Mouse (Mus musculus) midbrain, embryonic 11.5 days (tissue): ENCODE data around the gene Fam13c. TPM values are rescaled to one million over a fixed set of nuclear protein-coding genes. Genes with fewer than 3 reads are reported as not detected.
"Not testable (repeated sequence)": the region's sequence is repeated elsewhere in the genome, so short reads cannot be mapped to it uniquely, and the experiment has no call there.

Experiments
- ATAC-seq: fragments of 200-750 bp; cut with Nextera tagmentation; 2 replicates; pipeline ENCODE4 v1.8.0; 2017; ENCODE audit warnings: moderate TSS enrichment, moderate library complexity; ENCODE audit not compliant: low FRiP score
- DNase-seq: peaks from one replicate; pipeline ENCODE4 v3.0.0; 2015; ENCODE audit warnings: low spot score; ENCODE audit errors: missing footprints
- H3K27ac ChIP-seq: fragments of 300-500 bp; sonication (generic); 2 replicates; pipeline ENCODE4 v1.5.1; 2014; ENCODE audit warnings: low read depth, low read length
- H3K27me3 ChIP-seq: fragments of 300-500 bp; sonication (generic); 2 replicates; pipeline ENCODE4 v1.6.1; 2014; ENCODE audit warnings: mild to moderate bottlenecking, low read length, moderate library complexity, mixed read lengths; ENCODE audit not compliant: control insufficient read depth, insufficient read depth
- H3K36me3 ChIP-seq: fragments of 300-500 bp; sonication (generic); 2 replicates; pipeline ENCODE4 v1.6.1; 2014; ENCODE audit warnings: mild to moderate bottlenecking, low read length, moderate library complexity, mixed read lengths; ENCODE audit not compliant: control insufficient read depth, insufficient read depth
- H3K4me1 ChIP-seq: fragments of 300-500 bp; sonication (generic); 2 replicates; pipeline ENCODE4 v1.6.1; 2014; ENCODE audit warnings: low read length; ENCODE audit not compliant: control insufficient read depth, insufficient read depth
- H3K4me2 ChIP-seq: fragments of 300-500 bp; sonication (generic); 2 replicates; pipeline ENCODE4 v1.6.1; 2014; ENCODE audit warnings: mild to moderate bottlenecking, moderate library complexity
- H3K4me3 ChIP-seq: fragments of 300-500 bp; sonication (generic); 2 replicates; pipeline ENCODE4 v1.5.1; 2014; ENCODE audit warnings: low read depth, low read length
- H3K9ac ChIP-seq: fragments of 300-500 bp; sonication (generic); 2 replicates; pipeline ENCODE4 v1.6.1; 2014; ENCODE audit warnings: low read length
- H3K9me3 ChIP-seq: fragments of 300-500 bp; sonication (generic); 2 replicates; pipeline ENCODE4 v1.6.1; 2016; ENCODE audit warnings: low read length; ENCODE audit not compliant: control insufficient read depth
- WGBS: fragments of 180-500 bp; shearing (Covaris S2); extraction: QIAGEN DNeasy Blood & Tissue Kit; methylation state at CpG from one replicate; pipeline ENCODE4 v1.1.7; 2014; 5-methylcytosine and 5-hydroxymethylcytosine counted together
- polyA plus RNA-seq: library from polyadenylated mRNA; unstranded; fragments of >200 nt; fragmentation: Nextera tagmentation; extraction: Ambion mirVana; gene quantifications from 2 replicates; pipeline ENCODE4 v1.2.1, GENCODE M21; 2014

Gene Fam13c
- polyA plus RNA-seq, 1 experiment from 2014 or later: 18.6 TPM

DNA sequence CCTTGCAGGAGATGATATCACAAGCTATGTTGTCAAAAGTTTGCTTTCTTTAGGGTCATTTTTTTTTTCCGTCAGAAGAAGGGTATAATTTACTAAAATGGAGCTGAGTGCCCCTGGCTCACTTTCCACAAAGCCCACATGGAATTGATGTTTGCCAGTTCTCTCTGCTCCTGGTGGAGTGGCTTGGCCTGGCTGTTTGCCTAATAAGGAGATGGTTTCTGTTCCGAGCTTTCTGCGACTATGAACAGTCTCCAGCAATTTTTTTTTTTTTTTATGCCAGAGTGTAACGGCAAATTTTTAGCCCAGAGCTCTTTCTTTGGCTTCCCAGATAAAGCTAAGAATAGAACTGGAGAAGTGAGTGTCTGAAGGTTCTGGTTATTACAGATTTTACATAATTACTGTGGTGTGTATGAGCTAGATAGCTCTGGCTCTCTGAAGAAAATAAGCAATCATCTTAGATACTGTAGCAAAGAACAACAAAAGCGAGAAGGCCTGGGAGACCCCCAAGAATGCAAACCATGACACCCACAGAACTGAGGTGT lies 12.1 kb upstream of the Fam13c start:
- Histone ChIP-seq H3K9me3 (no peaks in the 10 kb centered on the region), H3K9ac (no peak overlapping the region), H3K27me3 (no peaks in the 10 kb centered on the region), H3K36me3 (no peaks in the 10 kb centered on the region), H3K27ac (no peak overlapping the region), H3K4me1 (no peaks in the 10 kb centered on the region), H3K4me3 (no peak overlapping the region), H3K4me2 (no peak overlapping the region)
- ATAC-seq: no peak
- DNase-seq: no peak
- WGBS: 84% methylated on average over 5 of the region's 5 CpGs

DNA sequence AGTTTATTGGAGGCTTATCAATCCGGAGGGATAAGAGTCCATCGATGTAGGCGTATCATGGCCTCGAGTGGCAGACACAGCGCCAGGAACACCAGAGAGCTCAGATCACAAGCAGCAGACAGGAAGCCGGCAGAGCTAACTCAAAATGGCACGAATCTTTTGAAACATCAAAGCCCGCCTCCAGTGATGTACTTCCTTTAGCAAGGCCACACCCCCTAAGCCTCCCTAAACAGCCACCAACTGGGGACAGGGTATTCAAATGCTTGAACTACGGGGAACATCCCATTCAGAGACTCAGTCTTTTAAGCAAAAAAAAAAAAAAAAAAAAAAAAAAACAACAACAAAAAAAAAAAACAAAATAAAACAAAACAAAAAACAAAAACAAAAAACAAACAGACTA lies 10.9 kb upstream of the Fam13c start:
- H3K4me2 ChIP-seq: no peak overlapping the region
- H3K9ac ChIP-seq: no peak overlapping the region
- no peak overlapping the region for H3K4me3 ChIP-seq
- H3K36me3 ChIP-seq: no peaks in the 10 kb centered on the region
- 94% methylated on average over 9 of the region's 9 CpGs for WGBS
- H3K4me1 ChIP-seq: no peaks in the 10 kb centered on the region
- no peaks in the 10 kb centered on the region for H3K27me3 ChIP-seq
- no peak overlapping the region for H3K27ac ChIP-seq
- no peak for ATAC-seq
- peak; percentile 37 for DNase-seq
- H3K9me3 ChIP-seq: no peaks in the 10 kb centered on the region

DNA sequence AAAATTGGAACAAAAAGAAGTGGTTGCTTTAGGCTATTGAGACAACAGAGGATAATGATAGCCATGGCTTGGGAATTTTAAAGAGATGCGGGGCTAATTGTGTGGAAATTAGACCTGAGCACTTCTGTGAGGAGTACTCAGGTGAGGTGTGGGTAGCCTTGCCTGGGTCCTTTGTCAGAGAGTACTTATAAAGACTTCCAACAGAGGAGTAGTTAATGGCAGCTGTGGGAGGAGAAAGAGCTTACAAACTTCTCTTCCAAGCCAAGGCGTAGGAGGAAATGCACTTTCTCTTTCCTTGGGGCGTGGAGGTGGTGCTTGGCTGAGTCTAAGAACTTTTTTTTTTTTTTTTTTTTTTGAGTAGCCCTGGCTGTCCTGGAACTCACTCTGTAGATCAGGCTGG lies 6.9 kb upstream of the Fam13c start:
- H3K27ac ChIP-seq: no peak overlapping the region
- no peak overlapping the region for H3K9ac ChIP-seq
- no peaks in the 10 kb centered on the region for H3K27me3 ChIP-seq
- no peak for DNase-seq
- 94% methylated on average over 3 of the region's 3 CpGs for WGBS
- no peaks in the 10 kb centered on the region for H3K4me1 ChIP-seq
- H3K36me3 ChIP-seq: no peaks in the 10 kb centered on the region
- no peaks in the 10 kb centered on the region for H3K9me3 ChIP-seq
- H3K4me3 ChIP-seq: no peak overlapping the region
- no peak overlapping the region for H3K4me2 ChIP-seq
- no peak for ATAC-seq

GRCm38 (mm10) chr10:70433736-70434135 lies 6.5 kb upstream of the Fam13c start:
- not testable (repeated sequence) for H3K9me3 ChIP-seq, H3K27ac ChIP-seq, H3K4me1 ChIP-seq, H3K4me3 ChIP-seq, H3K4me2 ChIP-seq, H3K9ac ChIP-seq, ATAC-seq, H3K36me3 ChIP-seq, DNase-seq, H3K27me3 ChIP-seq
- 84% methylated on average over 4 of the region's 5 CpGs for WGBS

GRCm38 (mm10) chr10:70436656-70437055 lies 3.6 kb upstream of the Fam13c start:
- no peak overlapping the region for H3K9ac ChIP-seq
- ATAC-seq (no peak), DNase-seq (no peak)
- no peak overlapping the region for H3K4me3 ChIP-seq
- H3K36me3 ChIP-seq: no peaks in the 10 kb centered on the region
- 86% methylated on average over 4 of the region's 4 CpGs for WGBS
- H3K27me3 ChIP-seq: no peaks in the 10 kb centered on the region
- no peak overlapping the region for H3K4me2 ChIP-seq
- peaks cover 6% of the 10 kb centered on the region; the same call in 1 of the 2 replicates for H3K4me1 ChIP-seq
- no peaks in the 10 kb centered on the region for H3K9me3 ChIP-seq
- no peak overlapping the region for H3K27ac ChIP-seq

DNA sequence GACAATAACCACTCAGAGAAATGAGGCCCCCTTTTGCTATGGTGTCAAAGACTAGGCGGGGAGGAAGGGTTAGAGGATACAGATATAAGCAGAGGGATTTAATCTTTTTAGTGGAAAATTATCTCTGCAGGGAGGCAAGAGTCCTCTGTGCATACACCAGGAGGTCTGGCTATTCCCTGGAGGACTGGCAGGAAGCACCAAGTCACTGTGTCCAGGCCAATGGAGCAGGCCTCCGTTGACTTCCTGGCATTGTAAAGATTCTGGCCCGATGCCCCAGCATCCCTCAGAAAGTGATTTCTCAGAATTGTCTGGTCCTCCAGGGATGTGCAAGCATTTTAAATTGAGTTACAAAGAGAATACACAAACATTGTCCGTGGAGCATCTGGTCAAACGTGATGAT lies 3.0 kb upstream of the Fam13c start:
- 81% methylated on average over 5 of the region's 5 CpGs for WGBS
- Histone ChIP-seq H3K27me3 (no peaks in the 10 kb centered on the region), H3K9me3 (no peaks in the 10 kb centered on the region), H3K36me3 (no peaks in the 10 kb centered on the region), H3K27ac (no peak overlapping the region), H3K4me3 (no peak overlapping the region), H3K9ac (no peak overlapping the region), H3K4me1 (peaks cover 11% of the 10 kb centered on the region), H3K4me2 (no peak overlapping the region)
- ATAC-seq (no peak), DNase-seq (peak; percentile 60)

DNA sequence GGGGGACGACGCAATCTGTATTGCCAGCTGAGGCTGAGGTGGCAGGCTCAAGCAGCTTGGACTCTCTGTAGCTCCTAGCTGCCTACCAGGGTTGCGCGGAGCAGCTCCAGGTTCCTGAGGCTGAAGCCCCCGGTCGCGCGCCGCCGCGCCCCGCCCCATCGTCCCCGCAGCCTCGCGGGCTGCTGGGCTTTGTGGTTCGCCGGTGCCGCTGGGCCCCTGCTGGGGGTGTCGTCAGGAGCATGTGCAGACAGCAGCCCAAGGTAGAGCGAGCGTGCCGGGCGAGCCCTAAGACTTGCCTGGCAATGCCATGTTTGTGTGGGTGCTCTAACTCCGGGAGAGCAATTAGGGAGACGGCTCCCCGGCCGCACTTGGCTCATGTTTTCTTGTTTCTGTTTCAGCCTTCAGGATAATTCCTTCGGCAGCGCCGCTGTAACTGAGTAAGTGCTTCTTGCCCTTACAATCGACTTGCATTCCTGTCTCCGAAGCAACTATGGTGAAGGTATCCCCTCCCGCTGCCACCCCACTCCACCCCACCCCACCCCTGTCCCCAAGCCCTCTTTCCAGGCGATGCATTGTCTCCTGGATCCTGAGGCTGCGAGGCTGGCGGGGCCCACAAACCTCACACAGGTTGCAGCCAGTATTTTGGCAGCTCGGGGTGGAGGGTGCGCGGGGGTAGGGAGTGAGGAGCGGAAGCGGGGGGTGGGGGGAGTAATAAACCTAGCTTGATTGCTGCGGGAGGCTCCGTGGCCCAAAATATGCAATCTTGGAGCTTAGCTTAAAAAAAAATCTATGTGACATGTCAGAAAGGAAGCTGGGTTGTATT lies 569 bp downstream of the Fam13c start:
- ATAC-seq: peak; percentile 90
- peak overlapping the region; percentile 91 for H3K9ac ChIP-seq
- H3K27me3 ChIP-seq: no peaks in the 10 kb centered on the region
- H3K4me1 ChIP-seq: peaks cover 16% of the 10 kb centered on the region
- H3K27ac ChIP-seq: peak overlapping the region; percentile 84
- no peaks in the 10 kb centered on the region for H3K36me3 ChIP-seq
- WGBS: under 1% methylated on average over 42 of the region's 44 CpGs
- H3K4me3 ChIP-seq: peak overlapping the region; percentile 64
- H3K4me2 ChIP-seq: peak overlapping the region; percentile 63
- H3K9me3 ChIP-seq: no peaks in the 10 kb centered on the region
- peak; percentile 97 for DNase-seq

- no peak for ATAC-seq
- peak overlapping the region; percentile 63 for H3K4me2 ChIP-seq
- 93% methylated on average over 2 of the region's 2 CpGs for WGBS
- peak overlapping the region; percentile 64; the same call in 1 of the 2 replicates for H3K4me3 ChIP-seq
- no peaks in the 10 kb centered on the region for H3K27me3 ChIP-seq
- H3K9me3 ChIP-seq: no peaks in the 10 kb centered on the region
- H3K4me1 ChIP-seq: peaks cover 16% of the 10 kb centered on the region
- no peak overlapping the region for H3K27ac ChIP-seq
- no peak overlapping the region for H3K9ac ChIP-seq
- DNase-seq: peak; percentile 84
- H3K36me3 ChIP-seq: no peaks in the 10 kb centered on the region
These were observed 1.9 kb downstream of the Fam13c start for GRCm38 (mm10) chr10:70442156-70442555.

GRCm38 (mm10) chr10:70442623-70443022 lies 2.3 kb downstream of the Fam13c start:
- Histone ChIP-seq H3K27me3 (no peaks in the 10 kb centered on the region), H3K4me1 (peaks cover 16% of the 10 kb centered on the region), H3K4me3 (no peak overlapping the region), H3K36me3 (no peaks in the 10 kb centered on the region), H3K4me2 (peak overlapping the region; percentile 63), H3K9me3 (no peaks in the 10 kb centered on the region), H3K9ac (no peak overlapping the region), H3K27ac (no peak overlapping the region)
- ATAC-seq (no peak), DNase-seq (peak; percentile 71)
- 81% methylated on average over 5 of the region's 5 CpGs for WGBS
